Mouse (Mus musculus) small intestine, adult 2 months (tissue): ENCODE data around the gene Paip2b. TPM values are rescaled to one million over a fixed set of nuclear protein-coding genes. Genes with fewer than 3 reads are reported as not detected.
A peak's percentile ranks its signal among the peaks of the same experiment; 100 is the strongest.

Source experiments
- H3K27ac ChIP-seq: fragments of 200-500 bp; 2 replicates; pipeline ENCODE4 v1.5.1; 2012; ENCODE audit warnings: low read depth, low read length, control low read depth, inconsistent platforms; ENCODE audit not compliant: insufficient read depth
- H3K27me3 ChIP-seq: fragments of 200-500 bp; 2 replicates; pipeline ENCODE4 v1.6.1; 2012; ENCODE audit warnings: mild to moderate bottlenecking, moderate library complexity, low read length, inconsistent platforms; ENCODE audit not compliant: control insufficient read depth, insufficient read depth
- H3K36me3 ChIP-seq: fragments of 200-500 bp; 2 replicates; pipeline ENCODE4 v1.6.1; 2012; ENCODE audit warnings: mild to moderate bottlenecking, low read length, control low read depth, inconsistent platforms; ENCODE audit not compliant: control insufficient read depth, insufficient read depth
- H3K4me1 ChIP-seq: fragments of 200-500 bp; 2 replicates; pipeline ENCODE4 v1.6.1; 2012; ENCODE audit warnings: low read length, inconsistent platforms, mixed read lengths; ENCODE audit not compliant: control insufficient read depth, insufficient read depth, insufficient read length
- H3K4me3 ChIP-seq: fragments of 200-500 bp; 2 replicates; pipeline ENCODE4 v1.5.1; 2012; ENCODE audit warnings: low read depth, mild to moderate bottlenecking, control low read depth, inconsistent platforms, low read length, moderate library complexity
- CTCF ChIP-seq: fragments of 200-500 bp; IDR thresholded peaks from 2 replicates; pipeline ENCODE4 v1.5.1; 2012; ENCODE audit warnings: low read depth, mild to moderate bottlenecking, control low read depth, inconsistent platforms, low read length, moderate library complexity, mixed read lengths; ENCODE audit not compliant: insufficient replicate concordance, insufficient read length; ENCODE audit errors: extremely low read depth
- POLR2A ChIP-seq: fragments of 200-500 bp; IDR thresholded peaks from 2 replicates; pipeline ENCODE4 v1.6.1; 2012; ENCODE audit warnings: low read depth, mild to moderate bottlenecking, control low read depth, inconsistent platforms, low read length, moderate library complexity
- WGBS: fragments of 180-500 bp; shearing (Covaris S2); methylation state at CpG from one replicate; pipeline ENCODE4 v1.1.7; 2018; 5-methylcytosine and 5-hydroxymethylcytosine counted together
- polyA plus RNA-seq: library from polyadenylated mRNA; depleted of rRNA; stranded (reverse); fragments of >200 nt; gene quantifications from 2 replicates; pipeline ENCODE4 v1.2.3, GENCODE M21; 2012; rRNA removed

Paip2b gene
- polyA plus RNA-seq, 1 experiment: 1.4 TPM

- TF ChIP-seq CTCF (no peak), POLR2A (no peak)
- Histone ChIP-seq H3K27me3 (peaks cover 8% of the 10 kb centered on the region; the same call in 1 of the 2 replicates), H3K36me3 (no peaks in the 10 kb centered on the region), H3K27ac (no peak overlapping the region), H3K4me1 (peaks cover 9% of the 10 kb centered on the region), H3K4me3 (peak overlapping the region; percentile 40)
- 4% methylated on average over 35 of the region's 35 CpGs for WGBS
Observed at GRCm38 (mm10) chr6:83762880-83763431, 68.6 kb downstream of the Paip2b start.

GRCm38 (mm10) chr6:83762344-83762743 is 69.2 kb downstream of the Paip2b start, which contains the start of gene Ankrd53:
TSS of gene Ankrd53 (plus strand) at chr6:83762644.
- Histone ChIP-seq H3K27me3 (peaks cover 10% of the 10 kb centered on the region; the same call in 1 of the 2 replicates), H3K36me3 (no peaks in the 10 kb centered on the region), H3K4me3 (peak within 1 kb of the TSS; percentile 40), H3K4me1 (peaks cover 9% of the 10 kb centered on the region), H3K27ac (no peak within 1 kb of the TSS)
- TF ChIP-seq POLR2A (no peak), CTCF (no peak)
- 29% methylated on average over 6 of the region's 6 CpGs for WGBS

GRCm38 (mm10) chr6:83756051-83756450 is 75.5 kb downstream of the Paip2b start:
- Histone ChIP-seq H3K4me3 (no peak overlapping the region), H3K27ac (no peak overlapping the region), H3K4me1 (no peaks in the 10 kb centered on the region; the same call in 1 of the 2 replicates), H3K36me3 (no peaks in the 10 kb centered on the region), H3K27me3 (peaks cover 8% of the 10 kb centered on the region; the same call in 1 of the 2 replicates)
- 84% methylated on average over 9 of the region's 9 CpGs for WGBS
- TF ChIP-seq POLR2A (no peak), CTCF (no peak)

Other genes with a start within 250 kb of the Paip2b start
- not detected in 2 replicates for gene Clec4f, start 175.6 kb downstream of the Paip2b start, polyA plus RNA-seq
- gene Cd207, start 153.9 kb downstream of the Paip2b start, polyA plus RNA-seq: not detected in 2 replicates
- 0.15 TPM in 1 of 2 replicates, not detected in the other for gene Vax2, start 120.5 kb downstream of the Paip2b start, polyA plus RNA-seq
- not detected in 2 replicates for gene Atp6v1b1, start 88.8 kb downstream of the Paip2b start, polyA plus RNA-seq
- gene Ankrd53, start 69.1 kb downstream of the Paip2b start, polyA plus RNA-seq: not detected in 2 replicates
- gene Tex261, start 55.9 kb downstream of the Paip2b start, polyA plus RNA-seq: 53.8 and 90.5 TPM in 2 replicates
- gene Nagk, start 36.8 kb downstream of the Paip2b start, polyA plus RNA-seq: 11.1 and 25.8 TPM in 2 replicates
- gene Zfp638, start 35.4 kb upstream of the Paip2b start, polyA plus RNA-seq: 1.8 and 2.9 TPM in 2 replicates
- 6.3 and 7.9 TPM in 2 replicates for gene Dysf, start 176.8 kb upstream of the Paip2b start, polyA plus RNA-seq